Mouse (Mus musculus) yolk sac, embryonic 10.5 days (tissue): ENCODE results near the gene Slc22a12.
A peak's percentile ranks its signal among the peaks of the same experiment; 100 is the strongest.

Experiments
- DNase-seq: peaks from one replicate; pipeline ENCODE4 v3.0.0-alpha.2; 2017; ENCODE audit warnings: low spot score

The Slc22a12 gene

DNA sequence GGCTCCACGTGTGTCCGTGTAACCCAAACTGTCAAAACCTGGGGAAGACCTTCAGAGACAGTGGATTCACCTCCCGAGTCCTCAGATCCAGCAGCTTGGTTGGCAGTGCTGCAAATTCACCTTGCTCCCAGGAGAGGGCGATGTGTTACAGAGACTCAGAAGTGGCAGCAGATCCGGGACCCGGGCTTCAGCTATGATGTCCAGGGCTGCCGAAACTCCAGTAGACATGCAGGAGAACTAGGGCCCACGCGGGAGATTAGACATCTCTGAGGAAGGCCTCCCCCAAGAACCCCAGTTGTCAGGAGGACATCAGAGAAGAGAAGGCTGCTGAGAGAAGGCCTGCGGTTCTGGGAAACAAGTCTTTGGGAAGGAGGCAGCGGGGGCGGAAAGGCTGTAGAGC, 50.7 kb downstream of the Slc22a12 start:
- DNase-seq, result no peak

DNA sequence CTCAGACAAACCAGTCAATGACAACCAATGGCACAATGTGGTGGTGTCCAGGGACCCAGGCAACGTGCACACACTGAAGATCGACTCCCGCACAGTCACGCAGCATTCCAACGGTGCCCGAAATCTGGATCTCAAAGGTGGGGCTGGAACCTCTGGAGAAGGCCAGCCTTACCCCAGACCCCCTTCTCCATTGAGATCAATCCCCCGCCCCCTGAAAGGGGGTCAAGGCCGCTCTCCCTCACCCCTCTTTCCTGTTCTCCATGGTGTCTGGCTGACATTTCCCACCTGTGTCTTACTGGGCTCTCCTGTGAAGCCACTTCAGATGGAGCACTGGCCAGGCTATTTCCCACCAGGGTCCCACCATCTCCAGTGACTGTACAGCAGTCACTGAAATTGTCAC, 51.3 kb downstream of the Slc22a12 start:
- DNase-seq, result no peak

- DNase-seq, result peak; percentile 65
These were observed 53.8 kb downstream of the Slc22a12 start for GRCm38 (mm10) chr19:6489030-6489429.
